Mouse (Mus musculus) left cerebral cortex, postnatal 36 days (tissue): ENCODE results near the gene Trub2. TPM values are rescaled to one million over a fixed set of nuclear protein-coding genes. Genes with fewer than 3 reads are reported as not detected.

Source experiments
- DNase-seq, 2 experiments: peaks; one replicate each; pipeline ENCODE4 v3.0.0; 2021 to 2022; ENCODE audit warnings: low spot score in 2 of 2, mixed read lengths in 1 of 2
- intact Hi-C: fragments of 180-260 bp; cut with DNase I; formaldehyde crosslinking; loops from one replicate; pipeline ENCODE4 v1.15.1; 2025
- total RNA-seq, 2 experiments: library from RNA; stranded (reverse); gene quantifications; 2 replicates each; pipeline ENCODE4 v1.2.3; 2021

Trub2 gene
- total RNA-seq, 2 experiments from 2014 or later, result 46.6 to 52.1 TPM

GRCm38 (mm10) chr2:29737209-29737925, 50.9 kb downstream of the Trub2 start:
- no peak for DNase-seq
- intact Hi-C loops, result no loop called here

- intact Hi-C loops, result no loop called here
- DNase-seq, result no peak
Observed at GRCm38 (mm10) chr2:29735708-29736107, 52.6 kb downstream of the Trub2 start.

GRCm38 (mm10) chr2:29733348-29733747, 55.0 kb downstream of the Trub2 start:
- intact Hi-C loops, result no loop called here
- DNase-seq, result no peak

GRCm38 (mm10) chr2:29732559-29732958, 55.7 kb downstream of the Trub2 start:
- intact Hi-C loops, result no loop called here
- DNase-seq, result no peak

GRCm38 (mm10) chr2:29731545-29731944, 56.8 kb downstream of the Trub2 start:
- intact Hi-C loops, result no loop called here
- DNase-seq, result no peak

GRCm38 (mm10) chr2:29729500-29729899, 58.8 kb downstream of the Trub2 start:
- DNase-seq, result no peak
- intact Hi-C loops, result no loop called here

GRCm38 (mm10) chr2:29724664-29725365, 63.5 kb downstream of the Trub2 start:
- no peak for DNase-seq
- intact Hi-C loops, result no loop called here

- intact Hi-C loops, result no loop called here
- DNase-seq, result no peak
Observed at GRCm38 (mm10) chr2:29723132-29723531, 65.2 kb downstream of the Trub2 start.

- DNase-seq, result no peak
- intact Hi-C loops, result no loop called here
Observed at GRCm38 (mm10) chr2:29718581-29718980, 69.7 kb downstream of the Trub2 start.

- intact Hi-C loops, result no loop called here
- DNase-seq, result peak in 1 of 2 experiments; percentile 41
Observed at GRCm38 (mm10) chr2:29716691-29717090, 71.6 kb downstream of the Trub2 start.

- no peak for DNase-seq
- intact Hi-C loops, result no loop called here
Observed at GRCm38 (mm10) chr2:29716143-29716542, 72.2 kb downstream of the Trub2 start.

GRCm38 (mm10) chr2:29714127-29714526, 74.2 kb downstream of the Trub2 start:
- peak; percentile 57 to 59 for DNase-seq
- intact Hi-C loops, result no loop called here

- intact Hi-C loops, result no loop called here
Observed at GRCm38 (mm10) chr2:29713501-29713900, 74.8 kb downstream of the Trub2 start.

GRCm38 (mm10) chr2:29711877-29712276, 76.4 kb downstream of the Trub2 start:
- intact Hi-C loops, result no loop called here
- no peak for DNase-seq

More at GRCm38 (mm10) chr2:29713501-29713900, 74.8 kb downstream of the Trub2 start:
- DNase-seq, result no peak

Other genes with a start within 250 kb of the Trub2 start
- 100 to 1,000 TPM; 104 to 107 TPM for gene Rapgef1, start 168.8 kb downstream of the Trub2 start, total RNA-seq
- gene Gm13420, start 36.8 kb downstream of the Trub2 start, total RNA-seq, result 1 to 10 TPM; 1.9 to 2.3 TPM
- under 1 TPM in 1 of 2 experiments, not detected in 1; 0.54 TPM for gene Gm13547, start 29.2 kb downstream of the Trub2 start, total RNA-seq
- 10 to 100 TPM; 29.1 to 32.9 TPM for gene Coq4, start 1.0 kb downstream of the Trub2 start, total RNA-seq
- 10 to 100 TPM; 75.9 to 81.6 TPM for gene Slc27a4, start 14.1 kb upstream of the Trub2 start, total RNA-seq
- gene Urm1, start 31.6 kb upstream of the Trub2 start, total RNA-seq, result 10 to 100 TPM; 57.0 to 63.4 TPM
- gene Cercam, start 80.7 kb upstream of the Trub2 start, total RNA-seq, result 1 to 10 TPM; 5.8 to 10.0 TPM
- gene Odf2, start 100.7 kb upstream of the Trub2 start, total RNA-seq, result 100 to 1,000 TPM in 1 of 2 experiments, 10 to 100 TPM in 1; 71.9 to 116 TPM
- gene Gle1, start 146.9 kb upstream of the Trub2 start, total RNA-seq, result 10 to 100 TPM; 42.7 to 49.0 TPM
- 100 to 1,000 TPM; 880 to 891 TPM for gene Sptan1, start 177.1 kb upstream of the Trub2 start, total RNA-seq